Mouse (Mus musculus) stomach, postnatal 0 days (tissue): ENCODE measurements around the gene Pkd1. TPM values are rescaled to one million over a fixed set of nuclear protein-coding genes. Genes with fewer than 3 reads are reported as not detected.

Experiments used
- ATAC-seq: fragments of 200-750 bp; cut with Nextera tagmentation; 2 replicates; pipeline ENCODE4 v1.8.0; 2017; ENCODE audit not compliant: low FRiP score, low TSS enrichment
- DNase-seq: peaks from one replicate; pipeline ENCODE4 v3.0.0-alpha.2; 2016; ENCODE audit warnings: low spot score
- H3K27ac ChIP-seq: fragments of 300-500 bp; sonication (generic); replicated peaks from 2 replicates; pipeline ENCODE4 v1.5.1; 2014; ENCODE audit warnings: mild to moderate bottlenecking, control low read depth
- H3K27me3 ChIP-seq: fragments of 300-500 bp; sonication (generic); 2 replicates; pipeline ENCODE4 v1.6.1; 2014; ENCODE audit warnings: low read length; ENCODE audit not compliant: control insufficient read depth, insufficient read depth
- H3K36me3 ChIP-seq: fragments of 300-500 bp; sonication (generic); 2 replicates; pipeline ENCODE4 v1.6.1; 2014; ENCODE audit warnings: low read length, mixed read lengths; ENCODE audit not compliant: control insufficient read depth, insufficient read depth
- H3K4me1 ChIP-seq: fragments of 300-500 bp; sonication (generic); replicated peaks from 2 replicates; pipeline ENCODE4 v1.6.1; 2014; ENCODE audit warnings: antibody characterized with exemption; ENCODE audit not compliant: control insufficient read depth, insufficient read depth
- H3K4me2 ChIP-seq: fragments of 300-500 bp; sonication (generic); replicated peaks from 2 replicates; pipeline ENCODE4 v1.6.1; 2014; ENCODE audit warnings: low read depth, mild to moderate bottlenecking, control low read depth, moderate library complexity
- H3K4me3 ChIP-seq: fragments of 300-500 bp; sonication (generic); 2 replicates; pipeline ENCODE4 v1.5.1; 2014; ENCODE audit warnings: low read depth, low read length, control low read depth
- H3K9ac ChIP-seq: fragments of 300-500 bp; sonication (generic); 2 replicates; pipeline ENCODE4 v1.6.1; 2014; ENCODE audit warnings: mild to moderate bottlenecking, low read length, control low read depth, mixed read lengths
- H3K9me3 ChIP-seq: fragments of 300-500 bp; sonication (generic); 2 replicates; pipeline ENCODE4 v1.6.1; 2016; ENCODE audit warnings: low read length; ENCODE audit not compliant: control insufficient read depth
- CTCF ChIP-seq: IDR thresholded peaks from 2 replicates; pipeline ENCODE4 v1.5.1; 2016; ENCODE audit warnings: antibody characterized with exemption, low read depth, mild to moderate bottlenecking, moderate library complexity
- EP300 ChIP-seq: optimal IDR thresholded peaks from 2 replicates; pipeline ENCODE3; 2016; ENCODE audit warnings: antibody characterized with exemption
- WGBS: fragments of 180-500 bp; shearing (Covaris S2); extraction: QIAGEN DNeasy Blood & Tissue Kit; methylation state at CpG from one replicate; pipeline ENCODE4 v1.1.7; 2014; 5-methylcytosine and 5-hydroxymethylcytosine counted together
- polyA plus RNA-seq: library from polyadenylated mRNA; unstranded; fragments of >200 nt; fragmentation: Nextera tagmentation; extraction: Ambion mirVana; gene quantifications from 2 replicates; pipeline ENCODE4 v1.2.1, GENCODE M21; 2015

Pkd1 gene
- polyA plus RNA-seq, 1 experiment from 2014 or later: 12.3 TPM

GRCm38 (mm10) chr17:24640581-24640980, 90.9 kb downstream of the Pkd1 start:
- H3K9ac ChIP-seq: no peak overlapping the region
- ATAC-seq (no peak), DNase-seq (no peak)
- WGBS: 95% methylated on average over 15 of the region's 15 CpGs
- H3K9me3 ChIP-seq: no peaks in the 10 kb centered on the region
- H3K36me3 ChIP-seq: peaks cover 3% of the 10 kb centered on the region; the same call in 1 of the 2 replicates
- no peaks in the 10 kb centered on the region for H3K27me3 ChIP-seq
- H3K4me2 ChIP-seq: no peak overlapping the region
- no peak for TF ChIP-seq EP300
- TF ChIP-seq CTCF: no peak
- H3K27ac ChIP-seq: 0 out of 2 replicates have a peak overlapping the region, but pooled peaks have one; percentile 78
- no peak overlapping the region for H3K4me3 ChIP-seq
- no peaks in the 10 kb centered on the region; the same call in none of the 2 replicates for H3K4me1 ChIP-seq

- no peak for DNase-seq
- H3K27ac ChIP-seq: no peak overlapping the region
- H3K36me3 ChIP-seq: peaks cover 3% of the 10 kb centered on the region; the same call in 1 of the 2 replicates
- H3K27me3 ChIP-seq: no peaks in the 10 kb centered on the region
- H3K9ac ChIP-seq: no peak overlapping the region
- TF ChIP-seq CTCF: no peak
- no peak for TF ChIP-seq EP300
- no peaks in the 10 kb centered on the region; the same call in none of the 2 replicates for H3K4me1 ChIP-seq
- no peak for ATAC-seq
- no peaks in the 10 kb centered on the region for H3K9me3 ChIP-seq
- H3K4me3 ChIP-seq: no peak overlapping the region
- H3K4me2 ChIP-seq: no peak overlapping the region
- WGBS: 92% methylated on average over 14 of the region's 14 CpGs
These were observed 92.3 kb downstream of the Pkd1 start for GRCm38 (mm10) chr17:24641944-24642343.

- Histone ChIP-seq H3K36me3 (peaks cover 3% of the 10 kb centered on the region; the same call in 1 of the 2 replicates), H3K9ac (no peak overlapping the region), H3K4me3 (no peak overlapping the region), H3K27ac (no peak overlapping the region), H3K9me3 (no peaks in the 10 kb centered on the region), H3K27me3 (no peaks in the 10 kb centered on the region), H3K4me2 (no peak overlapping the region), H3K4me1 (no peaks in the 10 kb centered on the region; the same call in none of the 2 replicates)
- 74% methylated on average over 6 of the region's 6 CpGs for WGBS
- ATAC-seq: no peak
- TF ChIP-seq EP300: no peak
- no peak for TF ChIP-seq CTCF
- no peak for DNase-seq
These were observed 93.2 kb downstream of the Pkd1 start for GRCm38 (mm10) chr17:24642791-24643343.

GRCm38 (mm10) chr17:24644030-24644715, 94.5 kb downstream of the Pkd1 start:
- peak overlapping the region; percentile 12; the same call in 1 of the 2 replicates for H3K4me2 ChIP-seq
- H3K4me3 ChIP-seq: no peak overlapping the region
- H3K4me1 ChIP-seq: no peaks in the 10 kb centered on the region; the same call in none of the 2 replicates
- peak overlapping the region; percentile 13; the same call in 1 of the 2 replicates for H3K9ac ChIP-seq
- TF ChIP-seq EP300 (no peak), CTCF (no peak)
- H3K27me3 ChIP-seq: no peaks in the 10 kb centered on the region
- H3K27ac ChIP-seq: peak overlapping the region; percentile 84
- no peaks in the 10 kb centered on the region for H3K36me3 ChIP-seq
- peak; percentile 22; the same call in 1 of the 2 replicates for ATAC-seq
- DNase-seq: no peak
- H3K9me3 ChIP-seq: no peaks in the 10 kb centered on the region
- WGBS: 43% methylated on average over 7 of the region's 7 CpGs

- H3K9ac ChIP-seq: 0 out of 2 replicates have a peak overlapping the region, but pooled peaks have one; percentile 5
These were observed 95.5 kb downstream of the Pkd1 start for GRCm38 (mm10) chr17:24644875-24645721.

More at GRCm38 (mm10) chr17:24644875-24645721, 95.5 kb downstream of the Pkd1 start:
- Histone ChIP-seq H3K4me1 (no peaks in the 10 kb centered on the region; the same call in 1 of the 2 replicates), H3K4me3 (no peak overlapping the region), H3K27ac (peak overlapping the region; percentile 84), H3K36me3 (no peaks in the 10 kb centered on the region), H3K9me3 (no peaks in the 10 kb centered on the region), H3K27me3 (no peaks in the 10 kb centered on the region), H3K4me2 (peak overlapping the region; percentile 12; the same call in 1 of the 2 replicates)
- TF ChIP-seq CTCF: no peak
- no peak for TF ChIP-seq EP300
- DNase-seq (no peak), ATAC-seq (peak; percentile 41)
- WGBS: 52% methylated on average over 7 of the region's 9 CpGs
